Mouse (Mus musculus) adrenal gland, adult 2 months (tissue): ENCODE measurements around the gene Cat. TPM values are rescaled to one million over a fixed set of nuclear protein-coding genes. Genes with fewer than 3 reads are reported as not detected.
A peak's percentile ranks its signal among the peaks of the same experiment; 100 is the strongest.

Experiments
- DNase-seq: peaks from one replicate; pipeline ENCODE4 v3.0.0; 2021
- polyA plus RNA-seq: library from polyadenylated mRNA; depleted of rRNA; stranded (reverse); fragments of >200 nt; gene quantifications from 2 replicates; pipeline ENCODE4 v1.2.3, GENCODE M21; 2012; rRNA removed
- total RNA-seq, 2 experiments: library from RNA; stranded (reverse); gene quantifications; 2 replicates each; pipeline ENCODE4 v1.2.3; 2021

Cat gene
- total and polyA plus RNA-seq, 3 experiments = 174 to 548 (median 481) TPM

GRCm38 (mm10) chr2:103436534-103436933, 48.4 kb downstream of the Cat start:
- no peak for DNase-seq

GRCm38 (mm10) chr2:103435110-103435509, 49.9 kb downstream of the Cat start:
- DNase-seq = no peak

GRCm38 (mm10) chr2:103432695-103433275, 52.2 kb downstream of the Cat start:
- peak; percentile 37 for DNase-seq

GRCm38 (mm10) chr2:103430712-103431111, 54.2 kb downstream of the Cat start:
- DNase-seq = no peak

GRCm38 (mm10) chr2:103428356-103428755, 56.6 kb downstream of the Cat start:
- DNase-seq = no peak

GRCm38 (mm10) chr2:103425456-103426063, 59.4 kb downstream of the Cat start:
- no peak for DNase-seq

DNA sequence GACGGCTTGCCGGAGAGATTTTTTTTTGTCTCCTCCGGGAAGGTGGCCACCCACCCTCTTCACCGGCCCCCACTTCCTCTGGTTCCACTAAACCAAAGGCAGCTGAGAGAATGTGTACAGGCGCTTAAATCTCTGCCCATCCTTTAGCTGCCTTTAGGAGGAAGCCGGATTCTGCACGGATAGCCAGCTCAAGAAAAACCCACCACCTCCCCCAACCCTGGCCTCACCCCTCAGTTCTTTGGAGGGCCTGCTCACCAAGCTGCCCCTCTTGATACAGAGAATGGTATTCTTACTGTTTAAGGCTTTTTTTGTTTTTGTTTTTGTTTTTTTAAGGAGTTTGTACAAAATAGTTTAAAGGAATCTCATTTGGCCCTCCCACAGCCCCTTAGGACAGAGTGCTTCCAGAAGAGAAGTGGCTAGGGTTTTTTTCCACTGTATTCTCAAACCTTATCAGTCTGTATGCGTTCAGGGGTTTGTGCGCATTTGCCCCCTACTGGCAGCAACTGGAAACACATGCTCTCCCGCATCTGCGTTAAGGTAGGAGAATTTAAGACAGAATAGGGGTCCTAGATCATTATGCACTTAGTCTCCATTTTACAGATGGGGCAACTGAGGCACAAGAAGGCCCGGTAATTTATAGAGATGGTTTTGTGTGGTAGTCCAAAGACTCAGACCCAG, 60.5 kb downstream of the Cat start:
- peak; percentile 44 for DNase-seq

DNA sequence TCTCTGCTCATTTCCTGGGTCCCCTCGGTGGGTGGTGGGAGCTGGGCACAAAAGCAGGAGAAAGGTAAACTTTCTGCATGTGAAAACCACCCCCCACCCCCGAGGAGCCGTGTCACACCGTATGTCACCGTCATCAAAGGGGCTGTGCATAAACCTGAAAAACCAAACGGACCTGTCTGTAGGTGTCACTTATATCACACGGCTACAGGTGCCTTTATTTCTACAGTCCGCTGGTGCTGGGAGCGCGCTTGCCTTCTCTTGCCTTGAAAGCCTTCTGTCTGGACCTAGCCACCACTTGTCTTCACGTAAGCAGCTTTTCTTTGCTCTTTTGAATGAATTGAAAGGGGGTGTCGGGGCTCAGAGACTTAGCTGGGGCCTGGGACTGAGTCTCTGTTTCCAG, 61.1 kb downstream of the Cat start:
- DNase-seq = no peak

DNA sequence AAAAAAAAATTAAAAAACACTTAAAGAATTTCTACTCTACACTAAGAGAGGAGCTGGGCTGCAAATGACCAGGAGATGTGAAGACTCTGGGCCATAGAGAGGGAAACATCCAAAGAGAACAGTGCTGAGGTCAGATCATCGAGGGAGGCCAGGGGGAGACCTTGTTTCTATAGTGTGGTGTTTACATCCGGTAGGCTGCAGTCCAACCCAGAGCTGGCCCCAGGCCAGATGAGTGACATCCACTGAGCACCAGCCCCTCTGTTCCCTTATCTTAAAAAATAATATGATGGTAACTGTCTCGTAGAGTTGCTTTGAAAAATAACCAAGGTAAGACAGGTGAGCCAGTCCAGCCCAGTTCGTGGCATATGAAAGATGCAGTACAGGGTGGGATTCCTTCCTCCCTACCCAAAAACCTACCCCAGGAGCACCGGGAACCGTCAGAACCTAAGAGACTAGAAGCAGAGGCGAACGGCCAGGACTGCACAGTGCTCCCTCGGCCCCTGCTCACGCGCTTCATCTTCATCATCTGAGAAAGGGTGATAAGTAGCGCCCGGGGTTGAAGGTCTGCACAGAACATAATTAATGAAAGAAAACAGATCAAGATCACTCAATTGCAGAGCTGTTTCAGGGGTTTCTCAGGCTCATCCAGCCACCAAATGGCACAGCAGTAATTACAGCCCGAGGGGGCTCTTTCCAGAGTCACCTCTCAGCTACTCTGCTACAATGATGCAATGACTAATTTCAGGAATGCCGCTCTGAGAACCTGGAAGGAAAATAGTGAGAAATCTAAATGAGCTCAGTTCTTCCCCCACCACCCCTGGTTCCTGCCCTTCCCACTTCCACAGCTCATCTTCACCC, 64.1 kb downstream of the Cat start:
- no peak for DNase-seq

DNA sequence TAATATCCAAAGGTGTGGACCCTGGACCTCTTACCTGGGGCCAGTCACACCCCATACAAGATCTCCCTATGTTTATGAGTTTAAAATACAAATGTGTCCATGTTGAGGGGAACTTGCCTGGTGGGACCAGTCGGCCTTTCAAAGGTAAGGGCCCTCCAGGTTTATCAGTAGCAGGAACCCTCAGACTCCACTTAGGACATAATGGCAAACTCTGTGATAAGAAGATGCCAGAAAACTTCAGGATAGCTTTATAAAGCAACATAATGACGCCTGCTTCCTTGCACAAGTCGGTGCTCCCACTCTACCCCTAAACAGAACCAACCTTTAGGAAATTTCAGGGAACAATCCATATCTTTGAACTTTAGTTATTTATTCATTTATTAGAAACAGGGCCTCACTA, 69.2 kb downstream of the Cat start:
- DNase-seq = no peak

DNA sequence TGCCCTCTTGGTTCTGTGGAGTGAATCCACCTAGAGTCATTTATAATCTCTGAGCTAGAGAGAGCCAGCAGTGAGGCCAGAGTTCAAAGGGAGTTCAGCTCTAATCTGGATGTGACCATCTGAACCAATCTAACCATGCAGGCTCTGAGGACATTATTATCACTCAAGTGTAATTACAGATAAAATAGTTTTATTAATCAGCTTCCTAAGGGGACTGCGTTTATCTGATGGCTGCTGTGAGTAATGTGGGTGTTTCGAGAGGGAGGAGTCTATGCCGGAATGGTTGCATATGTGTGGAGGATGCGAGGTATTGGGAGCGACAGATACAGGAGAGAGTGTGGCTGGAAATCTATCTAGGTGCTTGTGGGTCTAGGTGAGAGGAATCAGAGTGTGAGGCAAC, 71.6 kb downstream of the Cat start:
- DNase-seq = no peak

DNA sequence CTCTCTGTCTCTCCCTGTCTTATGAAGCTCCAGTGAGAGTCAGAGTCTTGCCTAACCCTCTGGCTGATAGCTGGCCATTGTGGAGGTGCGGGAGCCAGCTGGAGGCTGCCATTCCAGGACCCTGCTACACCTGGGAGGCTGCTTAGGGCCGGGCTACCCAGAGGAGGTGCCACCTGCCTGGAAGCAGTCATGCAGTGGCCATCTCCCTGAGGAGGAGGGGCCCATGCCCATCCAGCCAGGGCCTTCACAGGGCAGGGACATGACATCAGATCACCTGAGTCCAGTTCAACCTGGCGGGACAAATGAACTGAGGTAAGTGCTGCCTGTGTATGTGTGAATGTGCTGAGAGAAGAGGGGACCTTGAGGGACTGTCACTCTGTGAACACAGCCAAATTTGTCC, 73.1 kb downstream of the Cat start:
- DNase-seq = no peak

GRCm38 (mm10) chr2:103411348-103411747, 73.6 kb downstream of the Cat start, which contains the start of gene Elf5:
Elf5 (plus strand) TSS chr2:103411688.
- DNase-seq = peak; percentile 48

- DNase-seq = no peak
Observed at GRCm38 (mm10) chr2:103406239-103406638, 78.7 kb downstream of the Cat start.

Other genes starting within 250 kb of the Cat start
- gene Ehf, start 181.9 kb downstream of the Cat start, total RNA-seq = 1 to 10 TPM in 1 of 2 experiments, not detected in 1; 1.4 TPM
- 0.17 and 0.72 TPM in 2 replicates for gene Ehf, start 181.9 kb downstream of the Cat start, polyA plus RNA-seq
- not detected for gene Elf5, start 73.5 kb downstream of the Cat start, total RNA-seq
- not detected in 2 replicates for gene Elf5, start 73.5 kb downstream of the Cat start, polyA plus RNA-seq
- gene Abtb2, start 81.2 kb upstream of the Cat start, total RNA-seq = 10 to 100 TPM in 1 of 2 experiments, 1 to 10 TPM in 1; 6.3 to 36.7 TPM
- 46.1 and 72.3 TPM in 2 replicates for gene Abtb2, start 81.2 kb upstream of the Cat start, polyA plus RNA-seq